Mouse (Mus musculus): Measurements from ENCODE around the gene Ssc5d. TPM values are rescaled to one million over a fixed set of nuclear protein-coding genes. Genes with fewer than 3 reads are reported as not detected.

The Ssc5d gene
- polyA plus RNA-seq (2017; shearing (Covaris generic)) = not detected

GRCm38 (mm10) chr7:4925441-4926381 lies at the start of gene Ssc5d:
TSS of gene Ssc5d (plus strand) at chr7:4925785.

GRCm38 (mm10) chr7:4876753-4877221 lies 48.8 kb upstream of the Ssc5d start, which contains the start of gene Isoc2a:
TSS of gene Isoc2a (plus strand) at chr7:4877153.

GRCm38 (mm10) chr7:4906466-4906950 lies 19.1 kb upstream of the Ssc5d start, which contains the start of gene Gm36210:
TSS of gene Gm36210 (minus strand) at chr7:4906516.

GRCm38 (mm10) chr7:4915007-4915665 lies 10.4 kb upstream of the Ssc5d start, which contains the start of gene Zfp628:
TSS of gene Zfp628 (plus strand) at chr7:4915217.

GRCm38 (mm10) chr7:4921824-4922482 lies 3.6 kb upstream of the Ssc5d start, which contains the start of gene Nat14:
TSS of gene Nat14 (plus strand) at chr7:4922028.

GRCm38 (mm10) chr7:4964272-4964671 lies 38.7 kb downstream of the Ssc5d start, which contains the start of gene Sbk2:
TSS of gene Sbk2 (minus strand) at chr7:4964406.

GRCm38 (mm10) chr7:4971068-4971467 lies 45.5 kb downstream of the Ssc5d start, which contains the start of gene Sbk3:
TSS of gene Sbk3 (minus strand) at chr7:4971168.

Other genes with a start within 250 kb of the Ssc5d start
- 87.0 TPM for gene Hspbp1, start 240.7 kb upstream of the Ssc5d start, polyA plus RNA-seq (2017; shearing (Covaris generic))
- not detected for gene Brsk1, start 235.2 kb upstream of the Ssc5d start, polyA plus RNA-seq (2017; shearing (Covaris generic))
- not detected for gene Tmem150b, start 200.5 kb upstream of the Ssc5d start, polyA plus RNA-seq (2017; shearing (Covaris generic))
- 45.4 TPM for gene Kmt5c, start 185.7 kb upstream of the Ssc5d start, polyA plus RNA-seq (2017; shearing (Covaris generic))
- 4.9 TPM for gene Cox6b2, start 172.7 kb upstream of the Ssc5d start, polyA plus RNA-seq (2017; shearing (Covaris generic))
- not detected for gene Fam71e2, start 154.5 kb upstream of the Ssc5d start, polyA plus RNA-seq (2017; shearing (Covaris generic))
- not detected for gene Il11, start 142.9 kb upstream of the Ssc5d start, polyA plus RNA-seq (2017; shearing (Covaris generic))
- gene Tmem190, start 142.8 kb upstream of the Ssc5d start, polyA plus RNA-seq (2017; shearing (Covaris generic)) = not detected
- gene Tmem238, start 136.1 kb upstream of the Ssc5d start, polyA plus RNA-seq (2017; shearing (Covaris generic)) = 0.46 TPM
- gene Rpl28, start 132.9 kb upstream of the Ssc5d start, polyA plus RNA-seq (2017; shearing (Covaris generic)) = 535 TPM
- 80.0 TPM for gene Ube2s, start 113.2 kb upstream of the Ssc5d start, polyA plus RNA-seq (2017; shearing (Covaris generic))
- gene Shisa7, start 81.1 kb upstream of the Ssc5d start, polyA plus RNA-seq (2017; shearing (Covaris generic)) = not detected
- 44.2 TPM for gene Isoc2b, start 55.5 kb upstream of the Ssc5d start, polyA plus RNA-seq (2017; shearing (Covaris generic))
- 1.1 TPM for gene Isoc2a, start 48.6 kb upstream of the Ssc5d start, polyA plus RNA-seq (2017; shearing (Covaris generic))
- not detected for gene Gm36210, start 19.3 kb upstream of the Ssc5d start, polyA plus RNA-seq (2017; shearing (Covaris generic))
- gene Zfp628, start 10.6 kb upstream of the Ssc5d start, polyA plus RNA-seq (2017; shearing (Covaris generic)) = 1.9 TPM
- 0.71 TPM for gene Nat14, start 3.8 kb upstream of the Ssc5d start, polyA plus RNA-seq (2017; shearing (Covaris generic))
- gene Sbk2, start 38.6 kb downstream of the Ssc5d start, polyA plus RNA-seq (2017; shearing (Covaris generic)) = 0.43 TPM
- gene Sbk3, start 45.4 kb downstream of the Ssc5d start, polyA plus RNA-seq (2017; shearing (Covaris generic)) = not detected
- gene Zfp579, start 70.4 kb downstream of the Ssc5d start, polyA plus RNA-seq (2017; shearing (Covaris generic)) = 12.8 TPM
- 31.7 TPM for gene Zfp524, start 88.6 kb downstream of the Ssc5d start, polyA plus RNA-seq (2017; shearing (Covaris generic))
- gene Fiz1, start 88.9 kb downstream of the Ssc5d start, polyA plus RNA-seq (2017; shearing (Covaris generic)) = 29.7 TPM
- 17.0 TPM for gene Gm44973, start 89.7 kb downstream of the Ssc5d start, polyA plus RNA-seq (2017; shearing (Covaris generic))
- gene Zfp865, start 94.6 kb downstream of the Ssc5d start, polyA plus RNA-seq (2017; shearing (Covaris generic)) = 10.5 TPM
- not detected for gene Ccdc106, start 94.8 kb downstream of the Ssc5d start, polyA plus RNA-seq (2017; shearing (Covaris generic))
- not detected for gene 4632433K11Rik, start 108.3 kb downstream of the Ssc5d start, polyA plus RNA-seq (2017; shearing (Covaris generic))
- 5.3 TPM for gene Zfp784, start 112.7 kb downstream of the Ssc5d start, polyA plus RNA-seq (2017; shearing (Covaris generic))
- gene Zfp580, start 125.8 kb downstream of the Ssc5d start, polyA plus RNA-seq (2017; shearing (Covaris generic)) = 1.2 TPM
- 105 TPM for gene U2af2, start 136.4 kb downstream of the Ssc5d start, polyA plus RNA-seq (2017; shearing (Covaris generic))
- gene Epn1, start 154.4 kb downstream of the Ssc5d start, polyA plus RNA-seq (2017; shearing (Covaris generic)) = 14.3 TPM
- not detected for gene Rfpl4, start 191.2 kb downstream of the Ssc5d start, polyA plus RNA-seq (2017; shearing (Covaris generic))
- not detected for gene Rasl2-9, start 200.2 kb downstream of the Ssc5d start, polyA plus RNA-seq (2017; shearing (Covaris generic))
- gene Vmn1r55, start 223.9 kb downstream of the Ssc5d start, polyA plus RNA-seq (2017; shearing (Covaris generic)) = 0.05 TPM

Measured in CD4-positive, CD25-positive, alpha-beta regulatory T cell, adult 9 weeks (primary cell).